Mouse (Mus musculus) CD4-positive, CD25-positive, alpha-beta regulatory T cell, adult 2 months (primary cell): ENCODE data around the gene Zeb2.
"Not testable (repeated sequence)": the region's sequence is repeated elsewhere in the genome, so short reads cannot be mapped to it uniquely, and the experiment has no call there.

Experiments
- DNase-seq: peaks from one replicate; pipeline ENCODE4 v3.0.0-alpha.2; 2012; ENCODE audit warnings: low read depth, low spot score

The Zeb2 gene

DNA sequence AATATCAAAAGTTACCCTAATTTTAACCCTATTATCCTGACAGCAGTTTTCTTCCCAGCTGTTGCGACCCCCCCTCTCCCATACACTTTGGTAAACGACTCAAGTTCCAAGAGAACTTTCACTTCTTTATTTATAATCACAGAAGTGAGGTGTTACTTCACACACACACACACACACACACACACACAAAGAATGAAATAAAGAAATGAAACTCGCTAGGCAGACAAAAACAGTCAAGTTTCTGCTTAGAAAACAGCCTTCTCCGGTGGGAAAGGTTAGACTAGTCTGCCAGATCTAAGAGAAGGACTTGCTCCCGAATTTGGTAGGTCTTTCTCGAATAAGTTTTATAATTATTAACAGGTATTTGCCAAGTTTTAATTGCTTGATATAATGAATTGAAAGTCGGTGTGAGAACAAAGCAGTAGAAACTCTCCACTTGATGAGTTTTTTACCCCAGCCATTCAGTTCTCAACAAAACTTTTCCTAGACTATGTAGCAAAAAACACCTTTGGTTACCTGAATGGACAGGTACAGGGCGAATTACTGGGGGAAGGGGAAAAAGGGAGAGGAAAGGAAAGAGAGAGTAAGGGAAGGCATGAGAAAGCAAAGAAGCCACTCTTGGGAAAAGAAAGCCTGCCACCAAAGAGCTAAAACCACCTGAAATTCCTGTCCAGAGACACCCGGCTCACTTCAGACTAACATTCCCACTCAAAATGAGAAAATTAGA is 5.0 kb downstream of the Zeb2 start:
- DNase-seq, result no peak

GRCm38 (mm10) chr2:45111571-45111970 is 5.6 kb downstream of the Zeb2 start:
- DNase-seq, result not testable (repeated sequence)

DNA sequence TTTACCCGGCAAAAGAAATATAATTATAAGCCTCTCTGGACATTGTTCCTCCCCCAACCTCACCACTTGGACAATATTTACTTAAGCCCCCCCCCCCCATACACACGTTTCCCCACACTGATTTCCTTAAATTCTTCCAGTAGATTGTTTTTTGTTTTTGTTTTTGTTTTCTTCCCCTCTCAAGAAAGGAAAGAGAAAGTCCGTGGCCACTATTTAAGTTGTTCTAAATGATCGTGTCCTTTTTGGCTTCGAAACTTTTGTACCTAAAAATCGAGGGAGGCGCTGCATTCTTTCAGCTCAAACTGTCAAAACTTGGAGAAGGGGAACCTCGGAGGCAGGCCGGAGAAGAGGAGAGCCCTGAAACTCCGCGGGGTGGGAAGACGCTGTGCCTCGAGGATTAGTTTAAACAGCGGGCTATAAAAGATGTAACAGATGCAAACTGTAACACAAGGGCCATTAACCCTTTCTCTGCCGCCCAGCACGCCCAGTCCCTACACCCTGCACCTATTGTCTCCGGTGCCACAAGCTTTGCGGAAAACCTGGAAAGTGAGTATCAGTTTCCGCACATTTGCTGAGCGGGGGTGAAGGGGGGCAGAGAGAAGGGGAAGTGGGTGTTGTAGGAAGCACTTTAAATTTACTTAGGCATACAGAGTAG is 6.3 kb downstream of the Zeb2 start:
- peak; percentile 38 for DNase-seq

GRCm38 (mm10) chr2:45109951-45110756 is 7.0 kb downstream of the Zeb2 start:
- DNase-seq, result peak; percentile 67

GRCm38 (mm10) chr2:45109161-45109950 is 7.8 kb downstream of the Zeb2 start:
- DNase-seq, result peak; percentile 26

GRCm38 (mm10) chr2:45108521-45109091 is 8.6 kb downstream of the Zeb2 start:
- peak; percentile 51 for DNase-seq

DNA sequence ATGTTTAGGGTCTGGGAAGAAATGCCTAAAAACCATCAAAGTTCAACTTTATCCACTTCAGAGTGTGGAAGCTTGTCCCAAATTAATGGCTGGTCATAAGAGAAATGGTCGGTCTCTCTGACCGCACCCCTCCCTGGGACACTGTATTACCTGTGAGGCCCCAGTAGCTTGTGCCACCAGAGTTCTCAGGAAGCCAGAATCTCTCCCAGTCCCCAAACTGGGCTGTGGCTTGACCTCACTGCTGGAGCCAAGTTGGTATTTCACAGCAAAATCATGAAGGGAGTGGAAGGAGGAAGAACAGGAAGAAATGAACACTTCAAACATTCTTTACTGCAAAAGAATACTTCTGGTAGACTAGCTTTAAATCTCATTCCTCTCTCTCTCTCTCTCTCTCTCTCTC is 9.6 kb downstream of the Zeb2 start:
- DNase-seq, result no peak

GRCm38 (mm10) chr2:45105922-45106851 is 11.0 kb downstream of the Zeb2 start:
- DNase-seq, result no peak

DNA sequence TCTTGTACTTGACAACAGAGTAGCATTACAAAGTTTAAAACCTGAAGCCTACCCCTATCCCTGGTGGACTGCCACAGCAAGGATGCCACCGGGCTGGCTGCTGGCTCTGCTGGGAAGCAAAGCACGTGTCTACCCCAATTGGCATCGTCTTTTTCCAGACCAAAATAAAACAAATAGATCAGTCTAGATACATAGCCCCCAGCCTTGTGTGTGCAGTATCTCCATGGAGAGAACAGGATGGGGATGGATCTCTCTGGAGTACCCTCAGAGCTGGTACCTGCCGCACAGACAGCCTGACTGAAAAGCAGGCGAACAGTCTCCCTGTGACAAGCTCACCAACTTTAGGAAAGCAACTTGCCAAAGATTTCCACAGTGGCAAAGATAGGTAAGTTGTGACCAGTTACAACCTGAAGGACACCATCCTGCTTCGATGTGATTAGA is 11.9 kb downstream of the Zeb2 start:
- DNase-seq, result no peak

DNA sequence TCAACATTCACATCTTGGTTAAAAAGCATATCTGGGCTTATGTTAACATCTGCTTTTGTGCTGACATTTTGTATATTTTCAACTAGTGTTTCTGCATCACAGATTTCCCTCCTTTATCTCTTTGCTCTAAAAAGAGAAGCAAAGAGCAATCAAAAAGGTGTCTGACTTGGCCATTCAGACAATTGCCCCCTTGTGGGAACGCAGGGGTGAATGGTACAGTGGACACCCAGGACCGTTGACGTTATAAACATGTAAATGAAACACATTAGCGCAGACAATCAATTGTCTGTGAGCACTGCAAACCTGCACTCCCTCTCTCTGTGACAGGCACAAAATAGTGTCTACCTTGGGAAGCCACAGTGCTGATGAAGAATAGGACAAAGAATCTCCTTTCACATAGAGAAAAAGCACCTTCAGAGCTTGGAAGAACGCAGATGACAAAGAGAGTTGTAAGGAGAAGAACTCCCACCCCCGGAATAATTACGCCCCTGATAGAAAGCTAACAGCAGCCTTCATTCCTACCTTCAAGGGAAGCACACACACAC is 12.6 kb downstream of the Zeb2 start:
- DNase-seq, result no peak

GRCm38 (mm10) chr2:45104066-45104465 is 13.1 kb downstream of the Zeb2 start:
- no peak for DNase-seq

- DNase-seq, result no peak
Measured at GRCm38 (mm10) chr2:45103021-45103983, 13.9 kb downstream of the Zeb2 start.

DNA sequence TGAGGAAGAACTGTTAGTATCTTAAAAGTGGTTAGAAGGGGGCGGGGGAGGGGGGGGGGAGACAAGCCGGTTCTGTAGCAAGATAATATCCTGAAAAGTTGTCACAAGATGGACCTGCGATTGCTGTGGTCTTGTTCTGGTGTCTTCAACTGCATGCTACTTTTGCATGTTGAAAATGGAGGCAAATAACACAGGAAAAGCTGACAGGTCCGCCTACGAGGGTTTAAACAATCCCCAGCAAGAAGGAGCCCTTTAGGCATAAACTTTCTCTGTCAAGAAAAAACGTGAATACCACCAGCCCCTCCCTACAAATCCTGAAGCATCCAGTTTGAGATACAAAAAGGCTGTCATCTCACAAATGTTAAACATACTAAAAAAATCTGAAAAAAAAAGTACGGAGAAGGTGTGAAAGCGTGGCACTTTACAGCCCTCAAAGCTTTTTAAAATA is 15.0 kb downstream of the Zeb2 start:
- DNase-seq, result no peak

- DNase-seq, result no peak
Measured at GRCm38 (mm10) chr2:45101586-45101985, 15.6 kb downstream of the Zeb2 start.

GRCm38 (mm10) chr2:45101040-45101439 is 16.2 kb downstream of the Zeb2 start:
- no peak for DNase-seq

DNA sequence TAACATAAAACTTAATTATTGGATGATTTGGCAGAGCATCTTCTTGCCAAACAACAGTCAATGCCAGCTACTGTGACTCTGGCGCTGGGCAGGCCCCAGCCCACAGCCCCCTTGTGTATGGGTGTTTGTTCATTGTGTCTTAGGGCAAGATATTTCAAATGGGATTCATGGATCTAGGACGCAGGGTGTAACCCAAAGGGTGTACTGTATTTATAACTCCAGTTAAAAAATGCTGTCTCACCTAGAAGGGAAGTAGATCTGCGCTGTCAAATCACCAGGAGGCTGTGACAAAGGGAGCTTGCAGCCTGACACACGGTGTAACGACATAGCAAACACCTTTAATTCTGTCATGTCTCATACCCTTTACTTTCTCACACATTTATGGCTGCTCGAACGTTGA is 16.6 kb downstream of the Zeb2 start:
- DNase-seq, result no peak

GRCm38 (mm10) chr2:45100017-45100416 is 17.2 kb downstream of the Zeb2 start:
- no peak for DNase-seq

- DNase-seq, result no peak
Measured at GRCm38 (mm10) chr2:45099081-45099480, 18.1 kb downstream of the Zeb2 start.

GRCm38 (mm10) chr2:45097969-45098368 is 19.2 kb downstream of the Zeb2 start:
- no peak for DNase-seq
